Mouse (Mus musculus): Measurements from ENCODE around the gene Setx.

Gene Setx

DNA sequence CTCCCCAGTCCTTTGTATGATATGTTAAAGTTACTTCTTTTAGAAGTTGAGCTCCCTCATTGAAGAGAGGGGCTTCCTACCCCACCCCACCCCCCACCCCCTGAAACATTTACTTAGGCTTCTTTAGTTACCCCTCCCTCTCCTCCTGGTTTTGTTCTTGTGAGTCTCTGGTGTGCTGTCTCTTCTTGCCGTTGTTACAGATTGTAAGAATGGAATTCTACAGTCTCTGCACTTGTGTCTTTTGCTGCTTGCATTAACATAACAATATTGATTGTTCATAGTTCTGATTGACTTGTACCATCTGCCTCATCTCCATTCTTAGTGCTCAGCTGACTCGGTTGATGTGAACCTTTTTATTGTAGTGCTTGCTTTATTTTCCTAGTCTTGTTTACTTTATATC, 28.0 kb downstream of the Setx start:
- DNase-seq (ENCODE audit: low spot score): no peak

DNA sequence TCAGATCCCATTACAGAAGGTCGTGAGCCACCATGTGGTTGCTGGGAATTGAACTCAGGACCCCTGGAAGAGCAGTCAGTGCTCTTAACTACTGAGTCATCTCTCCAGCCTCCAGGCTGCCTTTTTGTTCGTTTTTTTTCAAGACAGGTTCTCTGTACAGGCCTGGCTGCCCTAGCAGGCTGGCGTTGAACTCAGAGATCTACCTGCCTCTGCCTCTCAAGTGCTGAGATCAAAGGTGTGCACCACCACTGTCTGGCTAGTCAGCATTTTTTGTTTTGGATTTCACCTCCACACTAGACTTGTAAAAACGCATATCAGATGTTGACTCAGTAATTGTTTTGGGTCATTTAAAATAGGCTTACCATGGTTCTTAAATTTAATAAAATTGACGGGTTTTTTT, 44.1 kb downstream of the Setx start:
- no peak for DNase-seq (ENCODE audit: low spot score)

DNA sequence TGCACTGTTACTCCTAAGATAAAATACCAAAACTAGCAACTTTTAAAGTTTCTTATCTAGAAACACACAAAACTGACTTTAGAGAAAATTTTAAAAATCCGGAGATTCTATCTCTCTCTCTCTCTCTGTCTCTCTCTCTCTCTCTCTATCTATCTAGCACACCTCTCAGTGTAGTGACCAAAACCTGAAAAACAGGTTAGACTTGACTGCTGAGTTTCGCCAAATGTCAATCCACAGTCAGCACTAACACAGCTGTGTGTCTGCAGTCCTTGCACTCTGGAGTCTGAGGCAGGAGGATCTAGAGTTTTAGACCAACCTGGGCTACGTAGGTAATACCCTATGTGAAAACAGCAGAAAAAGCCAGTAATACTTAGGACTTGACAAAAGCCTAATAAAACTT, 50.9 kb downstream of the Setx start:
- DNase-seq (ENCODE audit: low spot score): no peak

DNA sequence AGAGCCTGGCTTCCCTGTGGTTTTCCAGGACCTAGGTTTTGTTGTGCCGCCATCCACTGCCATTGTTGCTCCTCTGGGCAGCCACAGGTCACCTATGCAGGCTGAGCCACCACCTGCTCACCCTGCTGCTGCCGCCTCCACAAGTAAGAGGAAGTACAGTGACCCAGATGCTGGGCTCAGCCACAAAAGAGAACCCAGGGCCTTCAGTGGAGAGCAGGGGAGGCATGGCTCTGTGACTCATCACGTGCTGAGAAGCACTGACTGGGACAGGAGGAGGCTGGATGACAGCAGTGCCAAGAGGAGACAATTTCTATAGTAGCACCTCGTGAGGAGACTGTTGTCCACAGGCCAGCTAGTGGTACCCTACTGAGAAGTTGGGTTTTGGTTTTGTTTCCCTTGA, 55.8 kb downstream of the Setx start:
- DNase-seq (ENCODE audit: low spot score): no peak

DNA sequence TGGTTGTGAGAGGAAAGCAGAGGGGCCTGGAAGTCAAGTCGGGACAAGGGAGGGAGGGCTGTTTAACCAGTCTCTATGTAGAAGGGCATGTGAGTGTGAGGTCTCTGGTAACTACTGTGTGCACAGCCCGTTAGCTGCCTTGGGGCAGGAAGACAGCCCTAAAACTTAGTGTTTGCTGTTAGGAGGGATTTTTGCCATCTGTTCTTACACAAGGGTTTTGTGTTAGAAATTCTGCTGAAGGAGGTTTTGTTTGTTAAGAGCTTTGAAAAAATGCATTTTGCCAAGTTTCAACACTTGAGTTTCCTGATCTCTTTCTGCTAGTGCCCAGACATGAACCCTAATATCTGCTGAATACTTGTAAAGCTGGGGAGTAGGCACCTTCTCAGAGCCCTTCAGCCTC, 57.1 kb downstream of the Setx start:
- DNase-seq (ENCODE audit: low spot score): no peak

DNA sequence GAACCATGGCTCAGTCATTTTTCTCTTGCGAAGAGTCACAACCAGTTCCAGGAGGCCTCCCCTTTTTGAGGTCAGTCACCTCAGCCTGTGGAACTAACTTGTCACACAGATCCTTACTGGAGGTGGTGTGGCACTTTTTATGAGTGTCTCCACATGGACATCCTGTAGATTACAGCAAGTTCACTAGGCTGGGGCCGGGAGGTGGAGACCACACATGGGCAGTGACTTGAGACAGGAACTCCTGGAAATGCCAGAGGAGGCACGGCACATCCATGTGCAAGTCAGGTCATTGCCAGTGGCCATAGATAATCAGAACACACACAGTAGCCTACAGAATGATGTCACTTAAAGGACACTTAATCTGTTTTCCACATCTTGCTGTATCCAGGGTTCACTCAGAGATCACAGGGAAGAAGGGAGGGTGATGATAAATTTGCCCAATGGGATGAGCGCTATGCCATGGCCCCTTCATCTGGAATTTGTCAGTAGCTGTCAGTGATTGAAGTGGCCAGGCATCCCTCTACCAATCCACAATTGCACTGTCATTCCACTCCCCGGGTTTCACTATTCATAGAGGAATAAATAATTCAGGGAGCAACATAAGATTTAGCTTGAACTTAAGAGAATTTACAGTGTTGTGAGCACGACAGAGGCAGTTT, 59.4 kb downstream of the Setx start:
- DNase-seq (ENCODE audit: low spot score): peak; percentile 83

DNA sequence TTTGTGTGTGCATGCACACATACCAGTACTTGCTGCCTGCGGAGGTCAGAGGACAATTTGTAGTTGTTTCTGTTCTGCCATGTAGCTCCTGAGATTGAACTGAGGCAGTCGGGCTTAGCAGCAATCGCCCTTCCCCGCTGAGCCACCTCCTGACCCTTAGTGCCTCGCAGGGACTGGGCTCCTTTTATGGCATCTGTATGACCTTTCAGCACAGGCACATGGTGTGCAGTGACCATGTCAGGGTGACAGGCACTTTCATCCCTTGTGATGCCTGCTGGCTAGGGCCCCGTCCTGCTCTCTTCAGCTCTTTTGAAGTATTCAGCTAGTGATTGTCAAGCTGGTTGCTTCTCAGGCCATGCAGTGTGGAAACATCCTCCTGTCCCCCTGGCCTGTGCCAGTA, 62.2 kb downstream of the Setx start:
- DNase-seq (ENCODE audit: low spot score): no peak

DNA sequence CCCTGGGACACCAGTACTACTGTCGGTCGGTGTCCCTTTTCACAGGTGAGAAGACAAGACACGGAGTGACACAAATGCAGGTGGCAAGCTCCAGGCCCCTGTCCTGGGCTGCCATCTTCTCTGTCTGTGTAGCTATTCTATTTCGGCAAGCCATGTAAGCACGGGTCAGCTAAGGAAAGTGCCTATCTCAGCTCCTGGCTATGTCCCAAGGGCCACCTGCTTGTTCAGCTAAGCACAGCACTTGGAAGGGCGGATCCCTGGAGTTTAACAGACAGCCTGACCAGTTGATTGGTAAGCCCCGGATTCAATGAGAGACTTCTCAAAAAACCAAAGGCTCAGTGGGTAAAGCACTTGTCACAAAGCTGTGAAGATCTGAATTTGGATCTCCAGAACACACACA, 66.4 kb downstream of the Setx start:
- DNase-seq (ENCODE audit: low spot score): no peak

DNA sequence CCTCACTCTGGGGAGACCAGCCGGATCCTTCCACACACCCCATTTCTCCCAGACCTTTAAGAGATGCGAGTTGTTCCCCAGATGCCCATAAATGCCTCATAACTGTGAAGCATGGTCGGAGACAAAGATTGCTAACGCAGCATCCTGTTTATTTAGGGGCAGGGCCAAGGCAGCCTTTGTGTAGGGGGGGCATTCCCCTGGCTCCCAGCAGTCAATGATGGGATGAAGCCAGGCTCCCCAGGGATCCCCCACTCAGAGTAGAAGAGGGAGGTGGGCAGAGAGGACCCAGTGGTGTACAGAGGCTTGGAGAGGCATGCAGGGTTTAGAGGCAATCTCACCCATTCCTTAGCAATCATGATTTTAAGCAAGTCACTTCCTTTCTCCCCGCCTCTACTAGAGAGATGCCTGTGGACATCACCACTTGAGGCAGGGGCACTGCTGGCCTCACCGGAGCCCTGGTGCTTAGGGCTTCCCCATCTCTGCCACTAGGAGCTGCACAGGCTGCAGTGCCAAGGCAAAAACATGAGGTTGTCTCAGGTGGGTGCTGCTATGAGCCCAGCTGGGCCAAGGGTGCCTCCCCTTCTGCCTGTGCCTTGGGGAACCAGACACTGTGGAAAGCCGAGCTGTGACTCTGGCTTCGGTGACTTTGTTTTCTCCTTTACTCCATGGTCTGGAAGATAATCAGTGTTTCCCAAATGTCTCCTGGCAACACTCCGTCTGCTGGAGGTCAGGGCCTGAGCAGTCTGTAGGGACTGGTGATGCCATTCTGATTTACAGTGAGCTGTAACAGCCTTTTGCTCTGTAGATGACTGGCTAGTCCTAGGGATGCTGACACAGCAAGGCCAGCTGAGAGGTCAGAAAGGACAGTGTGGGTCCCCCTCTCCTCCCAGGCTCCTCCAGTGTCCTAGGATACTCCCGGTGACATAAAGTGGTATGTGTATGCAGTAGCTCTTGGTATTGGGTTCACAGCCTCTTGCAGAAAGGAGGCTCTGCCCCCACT, 67.5 kb downstream of the Setx start:
- peak; percentile 25 for DNase-seq (ENCODE audit: low spot score)

DNA sequence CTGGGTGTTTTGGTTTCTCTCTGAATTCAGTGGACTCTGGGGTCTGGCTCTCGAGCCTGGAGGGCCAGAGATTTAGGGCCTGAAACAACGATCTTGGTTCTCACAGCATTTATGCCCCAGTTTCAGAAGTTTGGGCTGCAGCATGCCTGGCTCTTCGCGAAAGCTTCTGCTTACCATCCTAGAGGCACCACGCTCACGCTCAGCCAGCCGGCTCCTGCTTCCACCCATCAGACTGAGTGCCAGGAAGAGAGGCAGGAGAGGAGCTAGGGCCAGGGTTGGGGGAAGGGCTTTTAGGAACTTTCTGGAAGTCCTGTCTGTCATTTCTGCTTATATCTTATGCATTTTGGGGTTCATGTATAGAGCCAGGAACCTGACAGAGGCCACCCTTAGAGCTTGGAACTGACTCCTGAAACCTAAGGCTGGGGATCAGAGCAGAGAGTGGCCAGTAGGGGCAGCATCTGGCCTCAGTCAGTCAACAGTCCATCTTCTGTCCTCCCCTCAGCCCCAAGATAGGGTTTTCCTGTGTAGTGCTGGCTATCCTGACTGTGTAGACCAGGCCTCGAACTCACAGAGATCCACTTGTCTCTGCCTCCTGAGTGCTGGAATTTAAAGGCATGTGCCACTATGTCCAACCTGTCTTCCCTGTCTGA, 68.8 kb downstream of the Setx start:
- DNase-seq (ENCODE audit: low spot score): no peak

DNA sequence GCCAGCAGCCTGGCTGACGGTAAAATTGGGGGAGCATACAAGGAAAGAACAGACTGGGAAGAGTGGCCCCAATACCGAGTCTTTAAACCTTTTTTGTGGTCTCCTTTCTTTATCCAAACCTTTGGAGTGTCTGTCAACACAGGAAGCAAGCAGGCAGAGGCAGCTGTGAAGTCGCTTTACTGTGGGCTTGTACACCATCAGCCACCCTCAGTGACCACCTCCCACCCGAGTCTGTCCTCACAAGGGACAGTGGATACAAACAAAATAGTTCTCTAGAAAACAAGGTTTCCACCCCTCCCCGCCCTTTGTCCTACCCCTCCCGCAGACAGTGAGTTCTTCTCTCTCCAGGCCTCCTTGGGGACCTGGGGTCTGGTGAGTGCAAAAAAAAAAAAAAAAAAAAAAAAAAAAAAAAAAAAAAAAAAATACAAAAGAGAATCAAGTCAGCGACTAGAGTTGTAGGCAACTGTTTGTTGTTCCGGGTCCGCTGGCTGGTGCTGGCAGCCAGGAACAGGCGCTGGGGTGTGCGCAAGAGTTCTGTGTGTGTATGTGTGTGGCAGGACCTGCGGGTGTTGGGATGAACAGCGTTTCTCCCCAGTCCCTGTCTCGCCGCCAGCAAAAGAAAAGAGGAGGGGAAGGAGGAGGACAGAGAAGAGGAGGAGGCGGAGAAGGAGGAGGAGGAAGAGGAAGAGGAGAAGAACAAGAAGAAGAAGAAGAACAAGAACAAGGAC, 70.0 kb downstream of the Setx start:
- DNase-seq (ENCODE audit: low spot score): no peak

DNA sequence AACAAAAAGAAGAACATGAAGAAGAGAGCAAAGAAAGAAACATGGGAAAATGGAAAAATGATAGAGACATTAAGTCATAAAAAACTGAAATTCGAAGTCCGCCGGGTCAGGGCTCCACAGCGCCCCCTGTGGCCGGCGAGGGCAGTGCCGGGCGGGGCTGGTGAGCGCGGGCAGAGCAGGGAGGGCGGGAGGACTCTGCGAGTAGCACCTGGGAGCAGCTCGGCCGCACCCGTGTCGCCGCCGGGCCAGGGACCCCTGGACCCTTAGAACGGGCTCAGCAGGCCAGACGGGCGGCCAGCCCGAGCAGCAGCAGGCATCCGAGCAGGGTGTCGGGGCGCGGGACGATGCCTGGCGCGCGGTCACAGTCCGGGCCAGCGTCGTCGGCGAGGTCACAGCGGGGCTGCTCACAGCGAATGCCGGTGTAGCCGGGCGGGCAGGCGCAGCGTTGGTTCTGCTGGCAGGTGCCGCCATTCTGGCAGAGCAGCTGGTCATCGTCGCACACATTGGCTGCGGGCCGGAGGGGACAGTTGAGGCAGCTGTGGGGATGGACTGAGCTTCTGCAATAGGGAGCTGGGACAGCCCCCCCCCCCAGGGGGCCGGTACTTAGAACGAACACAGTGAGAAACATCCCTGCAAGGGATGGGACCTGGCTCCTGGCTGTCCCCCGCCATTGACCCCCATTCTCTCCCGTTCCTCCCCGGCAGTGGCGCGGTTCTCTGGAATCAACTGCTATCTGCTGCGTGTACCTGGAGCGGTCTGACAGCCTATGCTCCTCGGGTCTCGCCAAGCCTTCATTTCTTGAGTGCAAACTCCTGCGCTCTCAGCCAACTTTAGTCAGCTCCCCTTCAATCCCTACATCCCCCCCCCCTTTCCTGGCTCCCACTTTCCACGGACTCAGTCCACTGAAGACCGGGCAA, 70.8 kb downstream of the Setx start:
- DNase-seq (ENCODE audit: low spot score): no peak

DNA sequence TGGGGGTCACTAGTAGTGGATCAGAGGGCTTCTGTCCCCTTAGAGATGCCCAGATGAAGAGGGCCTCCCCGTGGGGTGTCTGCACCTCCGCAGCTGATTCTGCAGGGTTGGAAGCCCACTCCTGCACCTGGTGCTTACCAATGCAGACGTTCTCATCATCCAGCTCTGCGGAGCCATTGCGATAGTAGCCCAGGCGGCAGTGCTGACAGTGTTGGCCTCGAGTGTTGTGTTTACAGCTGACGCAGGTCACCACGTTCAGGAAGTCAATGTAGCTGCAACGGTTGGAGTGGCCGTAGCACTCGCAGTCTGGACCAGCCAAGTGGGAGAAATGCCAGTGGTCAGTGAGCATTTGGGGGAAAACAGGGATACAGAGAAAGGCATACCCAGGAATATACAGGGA, 72.9 kb downstream of the Setx start:
- DNase-seq (ENCODE audit: low spot score): no peak

DNA sequence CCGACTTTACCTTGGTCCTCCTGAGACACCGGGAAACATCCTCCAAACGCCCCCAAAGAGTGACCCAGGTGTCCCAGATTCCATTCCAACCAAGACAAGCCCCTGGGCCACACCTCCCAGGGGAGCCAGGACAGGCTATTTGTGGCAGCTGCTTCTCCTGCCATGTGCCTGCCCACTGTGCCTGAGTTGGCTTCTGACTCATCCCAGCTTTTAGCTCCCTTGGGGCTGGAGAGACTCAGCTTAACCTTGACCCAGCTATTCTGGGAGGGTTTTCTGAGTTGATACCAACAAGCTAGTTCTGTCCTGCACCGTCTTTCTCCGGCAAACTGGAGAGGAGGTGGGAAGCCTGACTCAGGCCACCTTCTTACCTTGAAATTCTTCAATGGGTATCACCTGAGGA, 74.5 kb downstream of the Setx start:
- DNase-seq (ENCODE audit: low spot score): peak; percentile 36

DNA sequence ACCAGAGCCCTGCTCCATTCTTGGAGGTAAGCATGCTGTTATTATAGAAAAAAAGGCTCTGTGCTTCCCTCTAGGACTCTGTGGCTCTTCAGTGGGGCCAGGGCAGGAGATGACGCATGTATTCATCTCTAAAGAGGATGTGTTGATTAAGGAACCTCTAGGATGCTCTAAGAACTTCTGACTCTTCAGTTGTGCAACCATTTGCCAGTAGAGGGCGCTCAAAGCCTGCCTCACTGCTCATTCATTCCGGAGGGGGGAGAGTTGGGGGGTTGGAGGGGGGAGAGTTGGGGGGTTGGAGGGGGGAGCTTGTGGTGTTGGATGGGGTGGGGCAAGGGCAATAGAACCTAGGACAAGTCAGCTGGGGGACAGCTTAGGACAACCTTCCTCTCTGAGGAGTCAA, 75.9 kb downstream of the Setx start:
- DNase-seq (ENCODE audit: low spot score): peak; percentile 44

DNA sequence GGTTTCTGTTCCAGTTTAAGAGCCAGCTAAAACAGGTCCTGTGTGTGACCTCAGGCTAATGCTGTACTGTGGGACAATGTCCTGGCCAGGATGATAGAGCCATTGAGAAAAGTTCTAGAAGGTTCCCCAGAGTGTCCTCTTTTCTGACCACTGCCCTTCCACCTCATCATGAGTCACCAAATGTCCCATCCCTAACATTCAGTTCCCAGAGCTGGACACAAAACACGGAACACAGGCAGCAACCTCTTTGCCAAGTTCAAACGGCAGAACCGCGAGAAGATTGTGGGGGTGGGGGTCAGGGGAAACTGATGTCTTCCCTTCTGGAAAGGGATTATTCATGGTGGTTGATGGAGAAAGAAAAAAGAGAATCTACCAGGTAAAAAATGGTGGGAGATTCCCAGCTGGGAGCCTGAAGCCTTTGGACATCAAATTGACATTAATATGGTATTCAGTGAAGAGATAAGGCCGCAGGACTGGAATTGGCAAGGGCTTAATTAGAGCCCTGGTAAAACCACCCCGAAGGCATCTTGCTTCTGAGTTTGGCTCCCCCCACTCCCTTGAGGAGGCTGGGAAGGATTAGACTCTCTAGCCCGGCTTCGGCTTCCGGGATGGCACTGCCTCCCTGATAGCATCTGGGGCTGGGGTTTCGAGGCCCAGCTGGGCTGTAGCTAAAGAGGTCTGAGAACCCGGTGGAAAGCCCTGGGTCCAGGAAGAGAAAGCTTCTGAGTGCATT, 77.4 kb downstream of the Setx start:
- DNase-seq (ENCODE audit: low spot score): peak; percentile 24

DNA sequence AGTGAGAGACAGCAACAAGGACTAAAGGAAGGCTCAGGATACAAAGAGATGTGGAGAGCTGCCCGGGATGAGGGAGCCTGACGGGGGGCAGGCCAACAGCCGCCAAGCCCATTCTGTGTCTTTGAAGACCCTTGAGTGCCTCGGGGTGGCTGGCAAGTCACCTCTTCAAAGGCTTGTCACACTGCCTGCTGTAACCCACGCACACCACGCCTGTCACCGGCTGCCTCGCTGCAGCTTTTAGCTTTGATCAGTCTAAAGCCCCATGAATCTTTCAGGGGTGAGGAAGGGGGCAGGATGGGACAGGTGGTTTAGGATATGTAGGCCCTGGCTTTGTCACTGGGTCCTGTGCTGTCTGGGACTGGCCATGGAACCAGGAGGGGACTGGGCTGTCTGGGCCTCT, 82.2 kb downstream of the Setx start:
- no peak for DNase-seq (ENCODE audit: low spot score)

DNA sequence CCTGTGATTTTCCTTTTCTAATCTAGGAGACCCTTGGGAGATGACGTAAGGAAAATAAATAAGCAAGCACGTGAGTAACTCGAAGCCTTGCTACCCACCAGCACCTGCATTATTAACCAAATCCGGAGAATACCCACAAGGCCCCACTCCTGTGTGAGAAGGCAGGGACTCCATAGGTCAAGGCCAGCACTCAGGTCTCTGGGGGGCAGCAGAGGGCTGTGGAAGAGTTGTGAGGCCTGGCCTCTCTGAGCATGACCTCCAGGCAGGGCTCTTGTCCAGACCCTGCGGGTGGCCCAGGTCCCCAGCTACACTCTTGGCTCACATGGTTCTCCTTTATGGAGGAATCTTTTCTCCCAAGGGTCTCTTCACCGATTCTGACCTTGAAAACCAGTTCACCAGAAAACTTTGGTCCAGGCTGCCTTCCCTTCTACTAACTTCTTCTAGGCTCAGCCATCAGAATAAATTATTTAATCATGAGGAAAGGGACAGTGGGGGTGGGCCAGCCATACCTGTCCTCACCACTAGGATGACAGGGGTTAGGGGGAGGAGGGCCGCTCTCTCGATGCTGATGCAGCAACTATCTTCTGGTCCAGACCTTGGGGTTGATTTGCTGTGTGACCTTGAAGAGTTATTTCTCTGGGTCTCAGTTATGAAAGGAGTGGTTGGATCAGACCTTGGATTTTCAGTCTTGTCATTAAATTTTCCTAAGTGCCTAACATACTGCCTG, 92.5 kb downstream of the Setx start:
- DNase-seq (ENCODE audit: low spot score): peak; percentile 18

DNA sequence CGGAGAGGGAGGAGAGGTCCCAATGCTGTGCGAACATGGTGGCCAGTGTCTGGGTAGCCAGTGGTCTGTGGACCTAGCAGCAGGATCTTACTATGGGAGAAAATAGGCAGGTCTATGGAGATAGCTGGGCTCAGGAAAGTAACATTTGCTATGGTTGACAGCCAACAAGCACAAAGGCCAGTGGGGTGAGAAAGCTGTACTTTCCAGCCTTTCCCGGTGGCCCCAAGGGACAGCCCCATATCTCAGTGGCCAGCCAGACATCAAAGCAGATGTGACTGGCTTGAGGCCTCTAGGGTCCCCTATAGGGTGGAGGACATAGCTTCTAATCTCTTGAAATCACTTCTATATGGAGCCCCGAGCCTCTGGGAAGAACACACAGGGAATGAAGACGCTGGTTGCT, 93.1 kb downstream of the Setx start:
- no peak for DNase-seq (ENCODE audit: low spot score)

DNA sequence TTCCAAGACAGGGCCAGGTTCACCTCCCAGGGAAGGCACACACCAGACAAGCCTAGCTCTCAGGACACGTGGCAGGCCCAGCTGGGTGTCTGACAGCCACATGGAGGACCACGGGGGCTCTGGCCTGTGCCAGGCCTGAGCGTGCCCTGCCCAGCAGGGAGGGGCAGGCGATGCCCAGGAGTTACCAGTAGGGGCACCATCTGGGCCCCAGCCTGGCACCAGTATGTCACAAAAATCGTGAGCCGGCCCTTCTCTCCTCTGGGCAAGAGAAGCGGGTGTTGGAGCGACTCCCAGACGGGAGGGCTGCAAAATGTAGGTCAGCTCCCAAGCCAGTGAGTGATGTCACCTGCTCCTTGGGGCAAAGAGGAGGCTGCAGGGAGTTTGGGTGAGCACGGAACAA, 93.9 kb downstream of the Setx start:
- DNase-seq (ENCODE audit: low spot score): peak; percentile 85
